22 mouse cellular contexts compared by ENCODE assay signal in the genomic region with DNA sequence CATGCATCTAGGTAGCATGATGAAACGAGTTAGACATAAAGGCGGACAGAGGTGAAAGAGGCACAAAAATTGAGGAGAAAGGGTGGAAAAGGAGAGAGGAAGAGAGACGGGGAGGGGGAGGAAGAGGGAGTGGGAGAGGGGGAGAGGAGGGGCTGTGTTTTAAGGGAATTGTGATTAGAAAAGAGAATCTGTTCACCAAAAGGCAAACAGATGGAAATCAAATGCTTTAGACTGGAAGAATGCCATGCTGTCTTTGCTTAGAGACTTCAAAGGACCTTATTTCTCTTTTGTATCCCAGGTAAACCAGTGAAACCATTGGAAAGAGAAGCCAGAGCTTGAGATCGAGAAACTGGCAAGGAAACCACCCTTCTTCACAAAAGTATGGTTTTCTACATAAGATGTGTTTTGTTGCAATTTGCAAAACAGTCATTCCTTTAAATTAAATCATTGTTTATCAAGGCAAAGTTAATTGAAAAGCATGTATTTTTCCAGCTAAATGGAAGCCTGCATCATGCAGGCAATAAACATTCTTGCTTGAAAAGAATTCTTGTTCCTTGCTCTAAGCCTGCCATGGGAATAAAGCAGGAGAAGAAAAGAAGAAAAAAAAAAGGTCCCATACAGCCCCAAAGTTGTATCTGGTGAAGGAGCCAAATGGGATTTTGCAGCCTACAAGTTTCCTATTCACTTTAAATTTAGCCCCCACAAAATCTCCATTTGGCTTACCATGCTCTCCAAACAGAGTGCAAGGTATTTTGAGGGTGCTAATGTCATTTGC.
DNase-seq lines count a peak whose midpoint lies in the region; ATAC-seq and TF ChIP-seq lines count a peak whose summit lies in the region.
"Had no signal": no experiment of that assay in that cellular context is flagged by ENCODE, and none has a peak within 500 bp of the region (broad histone marks: within the 10 kb centered on the region; RNA-seq: fewer than 3 reads in every experiment).

No protein-coding gene starts in this region.

- H3K36me3 ChIP-seq in forebrain, embryonic 14.5 days (ENCODE audit: control insufficient read depth, insufficient read depth, low read length): no peaks in the 10 kb centered on the region
- H3K36me3 ChIP-seq in forebrain, embryonic 10.5 days (replicated peaks): no peaks in the 10 kb centered on the region
- no peaks in the 10 kb centered on the region for H3K36me3 ChIP-seq in midbrain, embryonic 16.5 days (ENCODE audit: control insufficient read depth, insufficient read depth, low read length)
- no peaks in the 10 kb centered on the region for H3K36me3 ChIP-seq in midbrain, embryonic 13.5 days
- no peaks in the 10 kb centered on the region for H3K36me3 ChIP-seq in forebrain, postnatal 0 days (ENCODE audit: insufficient read depth)
- H3K36me3 ChIP-seq: embryonic facial prominence, embryonic 15.5 days; heart, embryonic 12.5 days; hindbrain, embryonic 10.5 days; hindbrain, embryonic 15.5 days had no signal

- peak; percentile 51 for DNase-seq in forebrain, embryonic 14.5 days (ENCODE audit: low spot score)
- no peak for DNase-seq in forebrain, embryonic 10.5 days (ENCODE audit: extremely low spot score, low spot score)
- peak; percentile 1 for DNase-seq in brain, adult 2 months (ENCODE audit: low read depth, low spot score)
- DNase-seq in forebrain, postnatal 0 days: peak; percentile 27
- no peak for DNase-seq in adrenal gland, adult 18-20 months (ENCODE audit: low spot score in 2 of 2)
- DNase-seq: adrenal gland, adult 2 months; adrenal gland, postnatal 25 days; cerebellum, adult 11 months; cerebellum, adult 8-10 months; cerebellum, postnatal 14 days; embryo, embryonic 11 days; gastrocnemius, adult 2 months; gastrocnemius, postnatal 25 days had no signal

- no peak overlapping the region for H3K4me2 ChIP-seq in forebrain, embryonic 14.5 days (ENCODE audit: low read length)
- H3K4me2 ChIP-seq in midbrain, embryonic 16.5 days (ENCODE audit: low read length): no peak overlapping the region
- H3K4me2 ChIP-seq in midbrain, embryonic 13.5 days (replicated peaks): no peak overlapping the region
- H3K4me2 ChIP-seq in forebrain, postnatal 0 days (ENCODE audit: low read depth): no peak overlapping the region
- H3K4me2 ChIP-seq: embryonic facial prominence, embryonic 15.5 days; heart, embryonic 12.5 days; hindbrain, embryonic 15.5 days had no signal

- no peak overlapping the region for H3K9ac ChIP-seq in forebrain, embryonic 14.5 days (ENCODE audit: low read length)
- H3K9ac ChIP-seq in midbrain, embryonic 16.5 days (ENCODE audit: low read depth, low read length): no peak overlapping the region
- no peak overlapping the region for H3K9ac ChIP-seq in midbrain, embryonic 13.5 days (replicated peaks)
- no peak overlapping the region for H3K9ac ChIP-seq in forebrain, postnatal 0 days
- H3K9ac ChIP-seq: embryonic facial prominence, embryonic 15.5 days; heart, embryonic 12.5 days; hindbrain, embryonic 15.5 days had no signal

- peak; percentile 29; the same call in 1 of the 2 replicates for ATAC-seq in forebrain, embryonic 14.5 days
- ATAC-seq in midbrain, embryonic 16.5 days: 0 out of 2 replicates have a peak, but pooled peaks have one; percentile 45
- no peak for ATAC-seq in midbrain, embryonic 13.5 days
- no peak for ATAC-seq in forebrain, postnatal 0 days
- ATAC-seq: activated CD4-positive, CD25-positive, alpha-beta regulatory T cell, adult 4 months; inflammation-experienced regulatory T-cells, adult 6 months had no signal

- H3K9me3 ChIP-seq in forebrain, embryonic 14.5 days (replicated peaks; ENCODE audit: control insufficient read depth, low read length): no peaks in the 10 kb centered on the region
- no peaks in the 10 kb centered on the region for H3K9me3 ChIP-seq in forebrain, embryonic 10.5 days
- H3K9me3 ChIP-seq in midbrain, embryonic 16.5 days (replicated peaks; ENCODE audit: control insufficient read depth, low read length, poor library complexity, severe bottlenecking): no peaks in the 10 kb centered on the region
- H3K9me3 ChIP-seq in midbrain, embryonic 13.5 days: no peaks in the 10 kb centered on the region
- no peaks in the 10 kb centered on the region for H3K9me3 ChIP-seq in forebrain, postnatal 0 days (ENCODE audit: low read length)
- H3K9me3 ChIP-seq: embryonic facial prominence, embryonic 15.5 days; heart, embryonic 12.5 days; hindbrain, embryonic 10.5 days; hindbrain, embryonic 15.5 days had no signal

- H3K27ac ChIP-seq in forebrain, embryonic 14.5 days (ENCODE audit: low read depth, low read length): no peak overlapping the region
- H3K27ac ChIP-seq in forebrain, embryonic 10.5 days: no peak overlapping the region
- no peak overlapping the region for H3K27ac ChIP-seq in midbrain, embryonic 16.5 days (ENCODE audit: low read length)
- no peak overlapping the region for H3K27ac ChIP-seq in midbrain, embryonic 13.5 days
- H3K27ac ChIP-seq in forebrain, postnatal 0 days (ENCODE audit: low read depth, low read length): no peak overlapping the region
- H3K27ac ChIP-seq: embryonic facial prominence, embryonic 15.5 days; gastrocnemius, adult 2 months; hindbrain, embryonic 10.5 days; hindbrain, embryonic 15.5 days had no signal

- no peak for TF ChIP-seq CTCF in forebrain, postnatal 0 days (IDR thresholded peaks at IDR 0.05; ENCODE audit: low read depth)

- H3K4me1 ChIP-seq in forebrain, embryonic 14.5 days (ENCODE audit: control insufficient read depth, insufficient read depth, low read length): no peaks in the 10 kb centered on the region
- no peaks in the 10 kb centered on the region for H3K4me1 ChIP-seq in forebrain, embryonic 10.5 days
- no peaks in the 10 kb centered on the region for H3K4me1 ChIP-seq in midbrain, embryonic 16.5 days (ENCODE audit: control insufficient read depth, insufficient read depth, low read length)
- H3K4me1 ChIP-seq in midbrain, embryonic 13.5 days (replicated peaks): no peaks in the 10 kb centered on the region
- H3K4me1 ChIP-seq in forebrain, postnatal 0 days (ENCODE audit: insufficient read depth): no peaks in the 10 kb centered on the region
- H3K4me1 ChIP-seq: embryonic facial prominence, embryonic 15.5 days; heart, embryonic 12.5 days; hindbrain, embryonic 10.5 days; hindbrain, embryonic 15.5 days had no signal

- no peaks in the 10 kb centered on the region for H3K27me3 ChIP-seq in forebrain, embryonic 14.5 days (replicated peaks; ENCODE audit: control insufficient read depth, insufficient read depth, low read length)
- H3K27me3 ChIP-seq in forebrain, embryonic 10.5 days (ENCODE audit: poor library complexity, severe bottlenecking): no peaks in the 10 kb centered on the region
- no peaks in the 10 kb centered on the region for H3K27me3 ChIP-seq in midbrain, embryonic 16.5 days (ENCODE audit: control insufficient read depth, insufficient read depth, low read depth, low read length)
- H3K27me3 ChIP-seq in midbrain, embryonic 13.5 days: no peaks in the 10 kb centered on the region
- no peaks in the 10 kb centered on the region for H3K27me3 ChIP-seq in forebrain, postnatal 0 days (ENCODE audit: insufficient read depth, low read length)
- H3K27me3 ChIP-seq: embryonic facial prominence, embryonic 15.5 days; heart, embryonic 12.5 days; hindbrain, embryonic 15.5 days had no signal

- 47% methylated on average over 4 of the region's 4 CpGs for WGBS in forebrain, embryonic 14.5 days
- WGBS in forebrain, embryonic 10.5 days: 69% methylated on average over 4 of the region's 4 CpGs
- 46% methylated on average over 4 of the region's 4 CpGs for WGBS in midbrain, embryonic 16.5 days
- WGBS in midbrain, embryonic 13.5 days: 46% methylated on average over 4 of the region's 4 CpGs
- WGBS in forebrain, postnatal 0 days: 41% methylated on average over 4 of the region's 4 CpGs

- H3K4me3 ChIP-seq in forebrain, embryonic 14.5 days (ENCODE audit: low read depth, low read length): no peak overlapping the region
- H3K4me3 ChIP-seq in forebrain, embryonic 10.5 days: no peak overlapping the region
- H3K4me3 ChIP-seq in midbrain, embryonic 16.5 days (ENCODE audit: low read depth, low read length): no peak overlapping the region
- no peak overlapping the region for H3K4me3 ChIP-seq in midbrain, embryonic 13.5 days (replicated peaks)
- no peak overlapping the region for H3K4me3 ChIP-seq in forebrain, postnatal 0 days (ENCODE audit: low read depth, low read length)
- H3K4me3 ChIP-seq: embryonic facial prominence, embryonic 15.5 days; erythroblast, embryonic 14.5 days; gastrocnemius, adult 2 months; heart, embryonic 12.5 days; hindbrain, embryonic 10.5 days; hindbrain, embryonic 15.5 days had no signal

Comparison
In these comparisons a context has a peak if more than half of its experiments do, and no peak if none do; other contexts are left out.
1. ATAC-seq: peak in forebrain, embryonic 14.5 days (single experiment) and midbrain, embryonic 16.5 days (single experiment); none in midbrain, embryonic 13.5 days (single experiment) and forebrain, postnatal 0 days (single experiment).
2. DNase-seq: peak in forebrain, embryonic 14.5 days (single experiment), brain, adult 2 months (single experiment) and forebrain, postnatal 0 days (single experiment); none in forebrain, embryonic 10.5 days (single experiment) and adrenal gland, adult 18-20 months (0 of 2).